Mouse (Mus musculus): ENCODE measurements at regions not wholly inside any gene's neighbourhood (a gene's known extent, or its start where the extent isn't known, plus 50 kb on each side); places are given as distances from the start of the nearest gene placed in this dataset.

DNA sequence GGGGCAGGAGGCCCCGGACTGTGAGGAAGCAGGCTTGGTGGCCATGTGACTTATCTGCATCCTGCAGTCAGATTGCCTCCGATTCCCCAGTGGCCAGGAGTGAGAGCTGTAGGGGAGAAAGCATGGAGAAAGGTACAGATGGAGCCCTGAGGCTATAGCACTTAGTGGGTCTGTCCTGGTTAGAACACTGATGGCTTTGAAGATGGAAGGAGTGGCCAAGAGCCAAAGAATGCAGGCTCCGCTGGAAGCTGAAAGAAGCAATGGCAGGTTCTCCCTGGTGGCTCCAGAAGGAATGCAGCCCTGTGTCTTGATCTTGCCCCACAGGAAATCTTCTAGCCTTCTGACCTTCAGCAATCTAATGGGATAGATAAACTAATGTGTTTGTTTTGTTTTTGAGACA lies 926.3 kb downstream of the 4930447A16Rik start:
- no peak for DNase-seq (ENCODE audit: low spot score in 2 of 2)

DNA sequence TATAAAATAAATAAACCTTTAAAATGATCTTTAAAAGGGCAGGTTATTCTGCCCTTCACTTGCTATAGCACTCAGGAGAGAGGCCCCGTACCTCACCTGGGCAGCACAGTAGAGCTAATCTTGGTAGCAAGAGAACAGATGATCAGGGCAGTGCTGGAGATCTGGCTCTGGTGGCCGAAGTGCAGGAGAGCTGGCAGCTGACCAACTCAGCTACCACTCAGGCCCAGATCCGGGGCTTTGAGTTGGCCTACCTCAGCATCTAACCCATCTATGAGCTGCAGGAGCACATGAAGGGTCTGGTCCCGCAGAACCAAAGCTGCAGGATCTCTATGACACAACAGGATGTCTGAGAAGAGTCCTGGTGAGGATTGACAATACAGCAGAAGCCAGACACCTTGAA lies 928.0 kb downstream of the 4930447A16Rik start:
- DNase-seq (ENCODE audit: low spot score in 2 of 2): no peak

DNA sequence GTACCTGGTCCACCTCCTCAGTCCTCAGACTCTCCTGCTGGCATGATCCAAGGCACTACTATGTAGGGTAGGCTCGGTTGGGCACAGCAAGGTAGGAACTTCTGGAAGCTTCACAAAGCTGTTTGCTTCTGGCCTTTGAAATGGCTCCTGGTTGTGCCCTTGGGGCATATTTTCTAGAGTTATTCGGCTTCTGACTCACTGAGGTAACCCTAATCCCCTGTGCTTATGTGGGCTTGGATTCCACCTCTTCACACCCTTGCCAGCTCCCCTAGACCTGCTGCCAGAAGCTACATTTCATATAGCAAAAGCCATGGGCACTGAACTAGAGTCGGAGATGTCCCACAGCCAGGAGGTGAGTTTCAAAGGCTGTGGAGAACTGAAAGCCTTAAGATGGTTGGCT lies 933.7 kb downstream of the 4930447A16Rik start:
- DNase-seq (ENCODE audit: low spot score in 2 of 2): no peak

DNA sequence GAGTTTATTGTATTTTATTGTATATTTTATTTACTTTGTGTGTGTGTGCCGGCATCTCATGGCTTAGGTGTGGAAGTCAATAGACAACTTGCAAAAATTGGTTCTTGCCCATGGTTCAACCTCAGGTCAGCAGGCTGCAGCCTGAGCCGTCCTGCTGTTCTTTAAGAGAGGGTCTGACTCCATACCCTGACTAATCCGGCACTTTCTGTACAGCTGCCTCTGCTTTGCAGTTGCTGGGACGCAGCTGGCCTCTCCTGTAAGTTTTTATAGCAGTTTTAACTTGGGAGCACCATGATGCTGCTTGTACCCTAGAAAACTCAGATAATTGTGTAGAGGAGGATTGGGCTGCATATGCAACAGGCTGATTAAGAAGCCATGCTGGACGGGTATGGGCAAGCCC lies 938.2 kb downstream of the 4930447A16Rik start:
- no peak for DNase-seq (ENCODE audit: low spot score in 2 of 2)

DNA sequence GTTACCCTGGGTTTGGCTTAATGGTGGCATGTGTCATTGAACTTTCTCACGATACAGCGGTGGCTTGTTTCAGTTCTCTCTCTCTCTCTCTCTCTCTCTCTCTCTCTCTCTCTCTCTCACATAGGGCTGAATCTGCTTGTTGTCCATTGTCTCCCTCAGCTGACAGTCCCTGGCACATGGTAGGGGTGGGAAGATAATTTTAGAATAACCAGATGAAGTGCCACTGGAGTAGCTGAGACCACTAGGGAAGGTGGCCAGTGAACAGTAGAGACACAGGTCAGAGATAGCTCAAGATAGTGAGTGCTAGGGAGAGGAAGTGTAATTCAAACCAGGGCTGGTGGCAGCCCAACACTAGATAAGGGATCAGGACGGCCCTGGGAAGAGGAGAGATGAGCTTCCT lies 938.7 kb downstream of the 4930447A16Rik start:
- DNase-seq (ENCODE audit: low spot score in 2 of 2): no peak

DNA sequence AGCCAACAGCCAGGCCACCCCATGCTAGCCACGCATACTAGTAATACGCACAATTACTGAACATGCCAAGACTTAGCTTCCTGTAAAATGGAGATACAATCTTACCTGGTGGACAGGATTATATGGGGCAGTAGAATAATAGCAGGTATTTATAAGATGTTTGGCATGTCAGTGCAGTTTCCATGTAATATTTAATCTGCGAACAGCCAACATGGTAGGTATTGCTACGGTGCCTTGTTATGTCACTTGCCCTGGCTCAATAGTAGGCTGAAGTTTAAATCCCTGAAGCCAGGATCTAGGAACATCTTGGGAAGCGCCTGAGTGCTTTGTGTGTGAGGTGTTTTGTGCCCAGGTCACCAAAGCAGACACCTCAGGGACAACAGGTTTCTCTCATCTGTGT lies 942.3 kb downstream of the 4930447A16Rik start:
- no peak for DNase-seq (ENCODE audit: low spot score in 2 of 2)

DNA sequence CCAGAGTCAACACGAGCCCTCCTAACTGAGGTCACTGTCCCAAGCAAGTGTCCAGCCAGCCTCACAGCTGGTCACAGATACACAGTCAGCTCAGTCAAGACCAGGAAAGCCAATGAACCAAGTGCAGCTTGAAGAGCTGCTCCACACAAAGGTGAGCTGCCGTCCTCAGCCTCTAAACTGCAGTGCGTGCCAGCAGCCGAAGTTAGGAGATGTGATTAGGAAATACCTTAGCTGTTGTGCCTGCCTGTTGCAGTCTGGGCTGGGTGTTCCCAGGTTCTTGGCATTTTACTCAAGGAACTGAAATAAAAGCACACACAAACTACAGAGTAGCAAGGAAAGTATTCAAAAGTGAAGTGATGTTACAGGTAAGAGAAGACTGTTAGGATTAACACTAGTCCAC lies 942.9 kb downstream of the 4930447A16Rik start:
- DNase-seq (ENCODE audit: low spot score in 2 of 2): no peak

DNA sequence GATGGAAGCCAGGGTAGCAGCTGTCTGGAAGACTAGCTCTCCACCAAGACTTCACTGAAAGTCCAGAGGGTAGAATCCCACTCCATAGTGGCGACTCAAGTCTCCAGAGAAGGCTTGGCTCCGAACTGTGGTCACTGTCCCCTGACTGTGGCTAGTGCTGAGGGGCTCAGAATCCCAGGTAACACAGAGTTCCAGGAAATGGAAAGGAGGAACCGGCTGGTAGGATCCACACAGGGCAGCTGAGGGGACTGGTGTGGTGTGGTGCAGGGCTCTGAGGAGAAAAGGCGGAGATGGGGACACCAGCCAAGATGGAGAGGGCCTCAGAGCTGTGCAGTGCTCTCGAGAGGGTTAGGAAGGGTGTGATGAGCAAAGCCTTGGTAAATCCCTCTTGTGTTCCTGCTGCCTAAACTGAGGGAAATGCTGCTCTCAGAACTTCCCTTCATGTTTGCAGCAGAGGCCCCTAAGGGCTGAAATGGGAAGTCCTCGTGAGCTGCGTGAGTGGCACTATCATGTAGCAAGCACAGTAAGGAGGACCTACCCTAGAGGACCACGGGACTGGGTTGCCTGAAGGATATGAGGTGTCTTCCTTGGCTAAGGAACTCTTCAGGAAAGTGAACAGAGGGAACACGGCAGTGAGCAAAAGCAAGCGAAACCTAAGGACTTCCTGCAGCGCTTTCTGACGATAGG lies 946.2 kb downstream of the 4930447A16Rik start:
- DNase-seq (ENCODE audit: low spot score in 2 of 2): no peak

DNA sequence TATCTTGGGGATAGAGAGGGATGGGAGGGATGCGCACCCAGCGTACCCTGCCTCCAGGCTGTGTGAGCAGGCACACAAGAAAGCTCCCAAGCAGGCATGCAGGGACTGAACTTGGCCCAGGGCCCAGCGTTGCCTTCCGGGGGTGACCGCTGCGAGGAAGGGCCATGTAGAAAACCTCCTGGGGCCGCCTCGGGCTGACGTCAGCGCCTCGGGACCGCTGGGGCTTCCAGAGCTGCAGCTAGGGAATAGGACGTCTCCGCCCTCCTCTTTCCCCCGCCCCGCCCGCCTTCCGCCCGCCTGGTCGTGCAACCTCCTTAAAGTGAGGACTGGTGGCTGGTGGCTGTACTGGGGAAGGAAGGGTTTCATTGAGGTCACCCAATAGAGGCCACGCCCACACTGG lies 948.4 kb downstream of the 4930447A16Rik start:
- DNase-seq (ENCODE audit: low spot score in 2 of 2): peak; percentile 66 to 86

DNA sequence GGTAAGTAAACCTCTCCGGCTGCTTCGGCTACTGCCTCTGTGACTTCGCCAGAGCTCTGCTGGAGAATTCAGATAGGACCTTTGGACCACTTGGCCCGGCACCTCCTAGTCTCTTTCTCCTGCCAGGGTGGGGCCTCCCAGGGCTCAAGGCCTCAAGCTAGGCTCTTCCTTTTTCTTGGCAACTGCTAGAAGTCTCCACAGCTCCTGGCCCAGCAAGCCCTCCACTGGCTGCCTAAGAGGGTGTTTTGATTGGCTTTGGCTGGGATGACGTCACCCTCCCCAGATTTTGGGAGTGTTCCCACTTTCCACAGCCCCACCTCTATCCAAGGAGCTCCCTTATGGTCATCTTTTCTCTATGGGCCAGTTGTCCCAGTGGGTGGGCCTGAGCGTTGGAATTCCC lies 949.4 kb downstream of the 4930447A16Rik start:
- peak; percentile 76 to 87 for DNase-seq (ENCODE audit: low spot score in 2 of 2)

DNA sequence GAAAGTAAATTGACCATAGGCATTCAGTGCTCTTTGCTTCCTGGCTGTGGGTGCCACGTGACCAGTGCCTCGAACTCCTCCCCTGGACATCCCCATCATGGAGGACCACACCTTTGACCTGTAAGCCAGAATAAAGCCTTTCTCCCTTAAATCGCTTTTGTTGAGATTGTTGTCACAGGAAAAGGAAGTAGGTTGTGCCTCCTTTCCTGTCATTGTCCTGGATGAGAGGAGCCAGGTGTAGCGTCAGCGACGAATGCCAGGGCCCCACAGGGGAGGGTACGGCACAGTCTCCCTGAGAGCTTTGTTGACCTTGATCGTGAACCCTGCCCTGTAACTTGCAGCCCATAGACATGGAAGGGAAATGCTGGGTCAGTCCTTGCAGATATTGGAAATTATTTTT lies 952.8 kb downstream of the 4930447A16Rik start:
- DNase-seq (ENCODE audit: low spot score in 2 of 2): no peak

DNA sequence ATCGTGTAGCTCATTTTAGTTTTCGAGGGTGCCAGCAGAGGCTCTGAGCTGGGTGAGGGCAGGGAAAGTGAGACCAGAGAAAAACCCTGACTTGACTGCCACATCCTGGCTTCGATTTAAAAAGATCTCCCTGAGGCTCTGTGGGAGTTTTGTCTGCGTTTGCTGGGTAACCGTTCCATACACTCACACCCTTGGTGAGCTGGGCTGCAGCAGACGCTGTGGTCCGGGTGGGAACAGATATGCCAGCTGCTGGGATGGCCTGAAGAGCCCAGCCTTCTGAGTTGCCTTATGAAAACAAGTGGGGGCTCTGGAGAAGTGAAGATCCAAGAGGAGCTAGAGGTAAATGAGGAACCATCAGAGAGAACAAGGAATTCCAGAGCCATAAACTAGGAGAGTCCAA lies 962.3 kb downstream of the 4930447A16Rik start:
- DNase-seq (ENCODE audit: low spot score in 2 of 2): no peak

DNA sequence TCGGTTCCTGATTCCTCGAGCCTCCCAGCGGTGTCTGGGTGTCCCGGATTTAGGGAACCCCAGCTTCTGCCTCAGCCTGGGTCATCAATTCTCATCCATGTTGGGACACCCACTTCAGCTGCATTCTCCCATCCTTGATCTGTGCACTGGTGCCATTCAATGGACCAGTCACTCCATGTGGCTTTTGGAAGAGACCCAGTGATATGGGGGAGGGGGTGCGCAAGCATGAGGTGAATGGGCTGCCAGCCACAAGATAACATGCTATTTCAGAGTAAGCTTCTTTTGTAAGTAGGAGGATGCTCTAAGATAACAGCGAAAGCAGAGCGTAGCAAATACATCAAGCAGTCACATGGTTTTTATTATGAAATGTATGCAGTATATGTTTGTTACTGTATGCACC lies 963.1 kb downstream of the 4930447A16Rik start:
- no peak for DNase-seq (ENCODE audit: low spot score in 2 of 2)

DNA sequence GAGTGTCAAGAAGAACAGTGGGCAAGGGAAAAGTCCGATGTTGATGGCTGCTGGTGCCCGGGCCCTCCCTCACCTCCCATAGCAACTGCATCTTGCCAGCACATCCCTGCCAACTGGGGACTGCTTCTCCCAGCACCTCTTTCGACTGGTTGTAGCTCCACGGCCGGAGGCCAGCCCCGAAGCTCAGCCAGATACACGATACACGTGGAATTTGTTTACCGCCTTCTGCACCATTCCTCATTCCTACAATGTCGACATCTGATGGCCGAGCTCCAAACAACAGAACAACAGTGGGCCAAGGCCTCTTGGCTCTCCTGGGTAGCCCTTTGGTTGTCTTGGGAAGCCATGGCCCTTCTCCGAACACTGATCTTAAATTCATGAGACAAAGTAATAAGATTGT lies 965.1 kb downstream of the 4930447A16Rik start:
- DNase-seq (ENCODE audit: low spot score in 2 of 2): peak in 1 of 2 experiments; percentile 66

DNA sequence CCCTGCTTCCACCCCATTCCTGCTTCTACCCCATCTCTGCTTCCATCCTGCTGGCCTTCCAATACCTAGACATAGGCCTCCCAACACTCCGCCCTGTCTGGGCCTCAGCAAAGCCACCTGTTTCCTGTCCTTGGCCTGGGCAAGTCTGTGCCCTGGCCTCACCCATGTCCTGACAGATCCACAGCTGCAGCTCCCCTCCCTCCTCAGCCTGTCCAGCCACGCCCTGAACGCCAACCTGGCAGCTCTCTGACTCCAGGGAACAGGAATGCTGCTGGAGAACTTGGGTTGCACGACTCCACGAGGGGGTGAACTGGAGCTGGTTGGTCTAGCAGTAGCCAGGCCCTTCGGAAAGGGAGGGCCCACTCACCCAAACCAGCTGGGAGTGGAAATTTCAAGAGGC lies 966.1 kb downstream of the 4930447A16Rik start:
- DNase-seq (ENCODE audit: low spot score in 2 of 2): peak; percentile 62 to 83

DNA sequence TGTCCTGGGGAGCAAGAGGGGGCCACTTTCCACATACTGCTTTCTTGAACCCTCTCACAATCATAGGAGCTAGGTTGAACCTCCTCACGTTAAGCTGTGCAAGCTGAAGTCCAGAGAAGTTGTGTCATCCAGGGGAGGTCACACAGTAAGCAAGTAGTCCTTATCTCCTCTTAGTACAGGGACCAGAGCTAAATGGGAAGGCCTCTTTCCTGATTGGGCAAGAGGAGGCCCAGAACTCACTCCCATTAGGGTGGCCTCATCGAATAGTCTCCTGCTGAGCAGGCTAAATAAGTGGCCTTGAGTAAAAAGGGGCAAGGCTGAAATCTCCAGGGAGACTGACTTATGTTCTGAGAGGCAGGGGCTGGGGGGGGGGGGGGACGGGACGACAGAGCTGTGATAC lies 966.5 kb downstream of the 4930447A16Rik start:
- no peak for DNase-seq (ENCODE audit: low spot score in 2 of 2)

DNA sequence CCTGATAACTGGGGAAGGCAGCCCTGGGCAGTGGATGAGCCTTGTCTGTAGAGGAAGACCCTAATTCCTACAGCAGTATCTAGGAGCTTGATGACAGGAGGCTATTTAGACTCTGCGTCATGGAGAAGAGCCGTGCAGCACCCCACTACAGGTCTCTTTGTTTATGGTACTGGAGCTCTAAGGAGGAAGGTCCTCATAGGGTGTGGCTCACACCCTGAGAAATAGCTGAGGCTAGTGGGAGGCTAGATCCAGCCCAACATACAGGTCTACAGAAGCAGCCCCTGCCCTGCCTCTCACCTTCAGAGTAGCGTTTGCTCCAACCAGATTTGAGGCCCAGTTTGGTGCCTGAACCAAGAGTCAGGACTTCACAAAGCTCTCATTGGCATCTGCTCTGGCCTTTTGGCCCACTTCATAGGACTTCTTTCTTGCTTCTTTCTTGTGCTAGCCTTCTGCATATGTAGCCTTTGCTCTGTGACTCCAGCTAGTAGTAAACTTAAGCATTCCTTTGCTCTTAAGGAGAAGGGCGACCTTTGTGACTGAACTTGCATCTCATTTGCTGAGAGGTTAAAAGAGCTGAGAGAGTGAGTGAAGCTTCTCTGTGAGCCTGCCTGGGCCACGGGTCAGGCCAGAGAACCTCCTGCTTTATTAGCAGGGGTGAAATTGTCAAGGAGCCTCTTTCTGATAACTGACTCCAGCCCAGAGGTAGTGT lies 967.2 kb downstream of the 4930447A16Rik start:
- DNase-seq (ENCODE audit: low spot score in 2 of 2): no peak

DNA sequence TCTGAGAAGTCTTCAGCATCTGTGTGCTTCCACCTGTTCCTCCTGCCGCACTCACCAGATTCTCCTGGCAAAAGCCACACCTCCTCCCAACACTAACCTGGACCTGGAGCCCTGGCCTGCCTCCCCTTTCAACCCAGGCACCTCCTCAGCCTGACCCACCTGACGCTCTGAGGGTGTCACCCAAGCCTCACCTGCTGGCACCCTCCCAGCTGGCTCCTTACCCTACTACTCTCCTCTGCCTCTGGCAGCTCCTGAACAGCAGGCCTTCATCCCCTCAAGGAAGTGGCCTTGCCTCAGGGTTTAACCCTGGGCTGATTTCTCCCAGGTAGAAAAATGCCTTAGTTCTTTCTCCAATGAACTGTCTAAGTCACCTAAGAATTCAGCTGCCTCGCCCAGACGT lies 973.5 kb downstream of the 4930447A16Rik start:
- no peak for DNase-seq (ENCODE audit: low spot score in 2 of 2)

DNA sequence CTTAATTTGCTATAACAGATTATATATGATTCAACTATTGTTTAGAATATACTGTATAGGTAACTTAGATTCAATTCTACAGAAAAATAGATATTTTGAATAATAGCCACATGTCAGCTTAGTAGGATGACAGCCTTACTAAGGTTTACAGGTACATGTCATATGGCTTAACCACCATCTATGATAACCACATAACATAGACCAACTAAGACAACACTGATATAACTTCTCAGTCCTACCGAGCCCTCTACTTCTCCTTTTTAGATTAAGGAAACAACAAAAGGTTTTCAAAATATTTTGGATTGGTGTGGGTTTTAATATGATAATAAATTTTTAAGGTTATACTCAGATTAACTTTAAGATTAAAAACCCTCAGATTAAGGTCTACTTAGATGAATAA lies 977.4 kb downstream of the 4930447A16Rik start:
- DNase-seq (ENCODE audit: low spot score in 2 of 2): no peak

DNA sequence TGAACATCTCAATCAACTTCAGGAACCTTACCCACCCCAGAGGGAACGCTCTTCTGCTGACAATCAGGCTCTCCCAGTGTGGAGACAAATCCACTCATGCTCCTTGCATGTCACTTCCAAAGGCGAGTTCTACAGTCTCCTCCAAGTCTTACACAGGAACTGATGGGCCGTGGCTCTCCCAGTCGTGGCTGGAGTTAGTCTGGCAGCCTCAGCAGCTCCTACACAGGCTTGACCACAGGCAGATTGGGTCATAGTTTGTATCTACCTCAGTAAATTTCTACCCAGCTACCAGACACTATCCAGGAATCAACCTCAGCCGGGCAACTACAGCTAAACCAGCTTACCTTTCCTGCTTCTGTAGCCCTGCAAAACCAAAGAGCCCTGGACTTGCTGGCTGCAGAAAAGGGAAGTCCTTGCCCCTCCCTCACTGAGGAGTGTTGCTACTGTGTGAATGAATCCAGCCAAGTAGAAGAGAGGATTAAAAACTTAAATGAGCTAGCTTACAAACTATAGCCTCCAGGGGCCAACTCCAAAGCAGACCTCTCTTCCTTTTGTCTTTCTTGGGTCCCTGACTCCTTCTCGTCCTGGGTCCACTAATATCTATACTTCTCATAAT lies 978.5 kb downstream of the 4930447A16Rik start:
- DNase-seq (ENCODE audit: low spot score in 2 of 2): no peak

DNA sequence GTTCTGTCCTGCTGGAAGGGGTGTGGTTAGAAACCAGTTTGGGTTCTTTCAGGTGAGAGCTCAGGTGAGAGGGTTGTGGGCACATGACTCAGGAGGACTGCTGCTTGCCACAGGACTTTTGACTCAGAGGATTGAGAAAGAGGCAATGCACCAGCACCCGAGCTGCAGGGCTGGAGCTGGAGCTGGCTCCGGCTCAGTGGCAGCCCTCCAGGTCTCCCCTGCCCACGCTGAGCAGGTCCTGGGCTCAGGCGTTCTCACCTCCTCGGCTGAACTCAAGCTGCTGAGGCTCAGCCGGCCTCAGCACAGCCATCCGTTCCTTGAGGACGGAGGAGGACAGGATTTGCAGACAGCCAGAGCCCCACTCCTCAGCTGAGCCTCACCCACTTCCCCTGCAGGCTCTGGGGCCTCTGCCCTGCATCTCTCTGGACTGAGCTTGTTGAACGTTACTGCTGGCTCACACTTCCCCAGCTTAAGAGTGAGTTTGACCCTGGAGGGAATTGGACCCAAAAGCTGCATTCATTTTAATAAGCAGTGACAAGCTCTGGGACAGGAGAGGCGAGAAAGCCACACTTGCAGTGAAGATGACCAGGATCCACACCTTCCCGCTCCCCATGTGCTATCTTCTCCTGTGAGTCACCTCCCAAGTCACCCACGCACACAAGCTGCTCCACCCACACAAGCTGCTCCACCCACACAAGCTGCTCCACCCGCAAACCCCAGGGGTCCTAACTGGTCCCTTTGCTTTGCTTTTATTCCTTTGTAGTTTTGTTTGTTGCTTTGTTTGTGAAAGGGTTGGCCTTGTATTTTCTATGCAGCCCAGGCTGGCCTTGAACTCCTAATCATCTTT lies 981.0 kb downstream of the 4930447A16Rik start:
- peak; percentile 50 to 71 for DNase-seq (ENCODE audit: low spot score in 2 of 2)

DNA sequence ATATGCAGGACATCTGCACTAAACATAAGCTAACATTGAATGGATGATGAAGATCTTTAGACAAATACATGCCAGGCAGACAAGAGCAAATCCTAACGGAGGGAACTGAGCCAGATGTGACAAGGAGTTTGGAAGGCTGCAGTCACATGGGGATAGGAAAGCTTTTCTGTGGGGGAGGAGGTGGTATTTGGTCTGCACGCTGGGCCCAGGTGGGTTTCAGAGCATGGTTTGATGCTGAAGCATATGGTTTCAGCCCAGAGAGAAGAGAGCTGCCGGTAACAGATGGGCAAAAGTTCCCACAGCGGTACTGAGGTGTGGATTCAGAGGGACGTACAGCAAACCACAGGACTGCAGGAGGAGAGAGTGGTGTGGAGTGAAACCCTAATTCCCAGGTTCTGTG lies 982.1 kb downstream of the 4930447A16Rik start:
- no peak for DNase-seq (ENCODE audit: low spot score in 2 of 2)
